Mouse (Mus musculus) v-Abl transformed pro-B cells (cell line): ENCODE data around the gene Raver1.

Experiments used
- in situ Hi-C, 2 experiments: fragments of 400-800 bp; cut with MboI; formaldehyde crosslinking; loops; one replicate each; pipeline ENCODE4 v1.15.1; 2025; ENCODE audit not compliant: unreplicated experiment in 2 of 2

Raver1 gene

GRCm38 (mm10) chr9:21027774-21028290 is 64.0 kb downstream of the Raver1 start:
- in situ Hi-C loops = loop anchor here (5.0 kb wide), 2 partner anchors 104 to 114 kb away; partner anchors contain the start of gene Tyk2 (in 1 of the 2)

- in situ Hi-C loops = loop anchor here (5.0 kb wide), 2 partner anchors 105 to 115 kb away; partner anchors contain the start of gene Tyk2 (in 1 of the 2)
These were observed 65.0 kb downstream of the Raver1 start for GRCm38 (mm10) chr9:21026849-21027248.

- in situ Hi-C loops = loop anchor here (5.0 kb wide), 2 partner anchors 107 to 117 kb away; partner anchors contain the start of gene Tyk2 (in 1 of the 2)
These were observed 66.5 kb downstream of the Raver1 start for GRCm38 (mm10) chr9:21025258-21025810.
